Mouse (Mus musculus) heart, adult 10 weeks (tissue): ENCODE data around the gene Nxf2. TPM values are rescaled to one million over a fixed set of nuclear protein-coding genes. Genes with fewer than 3 reads are reported as not detected.

Experiments
- polyA plus RNA-seq: library from polyadenylated mRNA; stranded (reverse); fragments of 350-450 nt; fragmentation: Illumina TruSeq; extraction: RNeasy Lipid Tissue Mini Kit (QIAGEN cat#74804); gene quantifications from one replicate; pipeline ENCODE4 v1.2.3, GENCODE M21; 2014; ENCODE audit warnings: low read depth, low replicate concordance

The Nxf2 gene
- not detected for polyA plus RNA-seq

GRCm38 (mm10) chrX:134964546-134964945, at the start of gene Nxf2:
Gene Nxf2, minus strand, starts transcription at chrX:134964754.

GRCm38 (mm10) chrX:135008720-135009470, 44.3 kb upstream of the Nxf2 start, which contains the start of gene Zmat1:
Gene Zmat1, minus strand, starts transcription at chrX:135009209.

Other genes starting within 250 kb of the Nxf2 start
- gene Armcx1, start 246.8 kb downstream of the Nxf2 start, polyA plus RNA-seq = 5.9 TPM
- gene Armcx6, start 213.3 kb downstream of the Nxf2 start, polyA plus RNA-seq = 1.4 TPM
- gene Armcx3, start 208.2 kb downstream of the Nxf2 start, polyA plus RNA-seq = 24.4 TPM
- 9.6 TPM for gene Armcx2, start 155.5 kb downstream of the Nxf2 start, polyA plus RNA-seq
- 8.4 TPM for gene Zmat1, start 44.5 kb upstream of the Nxf2 start, polyA plus RNA-seq
- not detected for gene Gm15023, start 212.9 kb upstream of the Nxf2 start, polyA plus RNA-seq
- not detected for gene Tceal6, start 245.9 kb upstream of the Nxf2 start, polyA plus RNA-seq